Mouse (Mus musculus) left cerebral cortex, adult 2 months (tissue): ENCODE measurements at regions not wholly inside any gene's neighbourhood (a gene's known extent, or its start where the extent isn't known, plus 50 kb on each side); places are given as distances from the start of the nearest gene placed in this dataset.

Source experiments
- DNase-seq, 2 experiments: peaks; one replicate each; pipeline ENCODE4 v3.0.0; 2021 to 2022; ENCODE audit warnings: low spot score in 2 of 2, mixed read lengths in 1 of 2; ENCODE audit errors: extremely low spot score in 1 of 2
- H3K27ac ChIP-seq: fragments of 200-600 bp; 2 replicates; pipeline ENCODE4 v1.8.1; 2022
- H3K4me3 ChIP-seq: fragments of 200-600 bp; 2 replicates; pipeline ENCODE4 v1.8.1; 2022
- CTCF ChIP-seq: fragments of 200-600 bp; IDR thresholded peaks from 2 replicates; pipeline ENCODE4 v1.8.1; 2022; ENCODE audit warnings: antibody characterized with exemption, mild to moderate bottlenecking, moderate library complexity
- intact Hi-C: fragments of 180-260 bp; cut with DNase I; formaldehyde crosslinking; loops from one replicate; pipeline ENCODE4 v1.15.1; 2025

DNA sequence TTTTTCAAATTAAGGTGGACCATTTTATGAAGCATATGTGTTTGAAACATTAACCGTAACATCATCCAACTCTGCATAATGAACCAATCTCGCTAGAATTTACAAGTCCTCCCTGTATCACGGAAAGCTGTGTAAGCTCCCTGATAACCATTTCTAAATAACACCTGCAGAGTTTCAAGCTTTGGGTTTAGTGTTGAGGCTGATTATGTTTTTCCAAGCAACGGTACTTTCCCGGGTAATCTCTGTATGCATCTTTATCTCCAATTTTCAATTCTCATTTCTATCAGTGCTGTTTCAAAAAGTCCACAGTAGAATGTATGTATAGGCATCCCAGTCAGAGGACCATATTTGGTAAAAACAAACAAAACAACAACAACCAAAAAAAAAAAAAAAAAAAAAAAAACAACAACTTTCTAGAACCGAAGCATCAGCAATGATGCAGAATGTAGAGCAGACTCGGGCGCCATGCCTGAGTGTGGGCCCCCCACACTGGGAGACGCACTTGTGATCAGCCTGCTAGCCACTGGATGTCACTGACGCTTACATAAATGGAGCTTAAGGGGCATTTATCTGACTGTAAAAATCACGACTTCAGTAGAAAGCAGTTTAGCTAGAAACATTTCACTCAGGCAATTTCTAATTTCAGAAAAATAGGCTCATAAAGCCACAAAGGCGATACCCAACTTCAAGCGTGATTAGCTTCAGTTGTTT is 464.7 kb downstream of the Gtdc1 start:
- Histone ChIP-seq H3K4me3 (no peak overlapping the region), H3K27ac (no peak overlapping the region)
- TF ChIP-seq CTCF: no peak
- DNase-seq: no peak
- intact Hi-C loops: no loop called here

DNA sequence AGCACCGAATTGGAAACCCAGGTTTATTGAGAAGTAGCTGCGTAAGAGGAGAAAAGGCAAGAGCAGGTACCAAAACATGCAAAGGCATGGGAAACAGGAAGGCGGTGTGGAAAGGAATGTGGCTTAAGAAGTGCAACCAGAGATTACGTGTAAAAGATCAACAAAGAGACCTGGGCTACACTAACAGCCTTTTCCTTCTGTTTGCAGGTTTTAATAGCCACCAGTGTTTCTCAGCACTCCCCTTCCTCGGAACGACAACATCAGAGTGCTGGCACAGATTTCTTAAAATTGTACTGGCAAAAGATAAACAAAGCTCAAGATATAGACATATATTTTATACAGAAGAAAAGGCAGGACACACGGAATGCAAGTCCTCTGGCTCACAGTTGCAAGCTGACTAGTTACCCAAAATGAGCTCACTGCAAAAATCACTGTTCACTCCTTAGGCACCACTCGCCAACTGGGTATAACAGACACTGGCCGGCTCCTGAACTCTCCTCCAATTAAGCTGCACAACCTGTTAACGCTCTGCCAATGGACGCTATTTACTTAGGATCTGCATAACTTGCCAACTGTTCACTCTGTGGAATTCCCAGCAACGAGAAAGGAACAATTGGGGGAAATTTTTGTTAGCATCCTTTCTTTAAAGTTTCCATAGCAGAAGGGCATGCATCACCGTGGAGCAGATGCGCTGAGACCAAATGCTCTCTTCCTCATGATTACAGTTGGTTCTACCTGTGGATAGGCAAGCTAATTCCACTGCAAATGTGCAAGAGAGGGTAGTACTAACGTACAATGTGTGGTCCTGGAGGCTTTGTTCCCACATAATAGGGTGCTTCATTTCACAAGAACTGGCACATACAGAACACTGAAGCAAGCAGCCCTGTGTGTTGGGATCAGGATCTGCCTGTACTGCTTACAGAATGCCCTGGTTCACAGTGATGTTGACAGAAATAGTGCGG is 465.9 kb downstream of the Gtdc1 start:
- TF ChIP-seq CTCF: no peak
- no peak overlapping the region for H3K4me3 ChIP-seq
- no peak for DNase-seq
- intact Hi-C loops: no loop called here
- H3K27ac ChIP-seq: no peak overlapping the region

DNA sequence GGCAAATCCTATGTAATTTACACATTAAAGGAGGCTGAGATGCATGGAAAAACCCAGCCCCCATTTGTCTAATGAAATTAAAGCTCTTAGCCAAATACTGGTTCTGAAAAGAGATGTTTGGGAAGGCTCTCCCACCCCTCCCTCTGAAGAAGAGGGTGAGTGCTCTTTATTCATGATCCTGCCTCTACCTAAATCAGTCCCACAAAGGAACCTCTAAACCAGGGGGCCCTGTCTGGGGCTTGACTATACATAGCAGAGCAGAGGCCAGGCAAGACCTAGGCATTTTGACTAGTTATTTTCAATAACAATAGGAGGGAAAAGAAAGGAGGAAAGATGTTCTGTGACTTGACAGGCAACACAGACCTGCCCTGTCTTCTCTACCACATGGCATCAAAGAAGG is 478.0 kb downstream of the Gtdc1 start:
- no peak for TF ChIP-seq CTCF
- H3K27ac ChIP-seq: no peak overlapping the region
- no peak for DNase-seq
- H3K4me3 ChIP-seq: no peak overlapping the region
- intact Hi-C loops: no loop called here
